Comparison of ENCODE assay signal across 20 mouse cellular contexts in genomic region chr11:85814678-85815077, GRCm38 (mm10). TPM values are rescaled to one million over a fixed set of nuclear protein-coding genes. Genes with fewer than 3 reads are reported as not detected.
"Had no signal": no experiment of that assay in that cellular context is flagged by ENCODE, and none has a peak within 500 bp of the region (broad histone marks: within the 10 kb centered on the region; RNA-seq: fewer than 3 reads in every experiment).

No protein-coding gene starts in this region.

- H3K4me1 ChIP-seq: midbrain, embryonic 13.5 days had no signal

- DNase-seq: kidney, postnatal 25 days; liver; liver, embryonic 13.5 days; liver, postnatal 0 days; lung, postnatal 36 days; right cerebral cortex, postnatal 14 days; thymus, adult 18-20 months; thymus, postnatal 14 days had no signal

- H3K27me3 ChIP-seq: stomach, embryonic 15.5 days had no signal

- H3K4me3 ChIP-seq: left cerebral cortex, adult 2 months; liver, embryonic 13.5 days; midbrain, embryonic 13.5 days; stomach, embryonic 15.5 days had no signal

- H3K9me3 ChIP-seq: liver, embryonic 13.5 days; midbrain, embryonic 13.5 days; stomach, embryonic 15.5 days had no signal

- H3K4me2 ChIP-seq: liver, embryonic 13.5 days; midbrain, embryonic 13.5 days; stomach, embryonic 15.5 days had no signal

- H3K36me3 ChIP-seq: liver, embryonic 13.5 days; midbrain, embryonic 13.5 days; stomach, embryonic 15.5 days had no signal

- H3K27ac ChIP-seq: left cerebral cortex, adult 2 months; liver, embryonic 13.5 days; midbrain, embryonic 13.5 days; stomach, embryonic 15.5 days had no signal

- ATAC-seq: liver, postnatal 0 days; midbrain, embryonic 13.5 days had no signal

- H3K9ac ChIP-seq: liver, embryonic 13.5 days; liver, postnatal 0 days; midbrain, embryonic 13.5 days; stomach, embryonic 15.5 days had no signal

RNA-seq across cellular contexts. Expression of gene Tbx2, which starts 17.7 kb away (rescaled TPM):
- total RNA-seq: megakaryocyte progenitor cell, adult 5-6 weeks had no signal

RNA-seq across cellular contexts. Expression of gene Gm11444, which starts 35.5 kb away (rescaled TPM):
- total RNA-seq: layer of hippocampus, postnatal 25 days; left cerebral cortex, adult 2 months; left cerebral cortex, postnatal 14 days; megakaryocyte progenitor cell, adult 5-6 weeks; midbrain, postnatal 0 days had no signal
- polyA plus RNA-seq: kidney, embryonic 16.5 days; limb, embryonic 11.5 days; liver, embryonic 13.5 days; liver, postnatal 0 days; lung, embryonic 16.5 days; midbrain, embryonic 13.5 days; midbrain, postnatal 0 days; neural tube, embryonic 14.5 days; spleen, adult 2 months; stomach, embryonic 15.5 days had no signal
